ENCODE assay signal across 30 mouse cellular contexts in the genomic region with DNA sequence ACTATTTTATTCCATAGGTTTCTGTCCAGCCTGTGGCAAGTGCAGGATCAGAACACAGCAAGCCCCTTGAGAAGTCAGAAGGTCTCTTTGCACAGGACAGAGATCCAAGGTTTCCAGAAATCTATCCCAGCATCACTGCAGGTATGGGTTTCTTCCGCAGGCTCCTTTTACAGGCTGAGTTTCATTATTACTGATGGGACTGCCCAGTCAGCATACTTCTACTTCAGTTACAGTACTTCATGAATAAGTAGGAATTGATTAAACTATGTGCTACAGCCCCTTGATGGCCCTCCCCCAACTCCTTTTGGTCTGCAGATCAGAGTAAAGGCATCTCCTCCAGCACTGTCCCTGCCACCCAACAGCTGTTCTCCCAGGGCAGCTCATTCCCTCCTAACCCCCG. TPM values are rescaled to one million over a fixed set of nuclear protein-coding genes. Genes with fewer than 3 reads are reported as not detected.
"Had no signal": no experiment of that assay in that cellular context is flagged by ENCODE, and none has a peak within 500 bp of the region (broad histone marks: within the 10 kb centered on the region; RNA-seq: fewer than 3 reads in every experiment).

No protein-coding gene starts in this region.

- H3K9me3 ChIP-seq: limb, embryonic 10.5 days; limb, embryonic 12.5 days; limb, embryonic 13.5 days; limb, embryonic 15.5 days; liver, embryonic 12.5 days; liver, embryonic 13.5 days; liver, embryonic 15.5 days; lung, embryonic 15.5 days; megakaryocyte, embryonic 14.5 days; midbrain, embryonic 10.5 days; midbrain, embryonic 12.5 days; midbrain, embryonic 13.5 days; midbrain, embryonic 15.5 days had no signal

- H3K4me1 ChIP-seq: limb, embryonic 13.5 days; limb, embryonic 15.5 days; liver, embryonic 12.5 days; liver, embryonic 15.5 days; lung, embryonic 15.5 days; megakaryocyte, embryonic 14.5 days; midbrain, embryonic 10.5 days; midbrain, embryonic 12.5 days; midbrain, embryonic 13.5 days; midbrain, embryonic 15.5 days had no signal

- H3K4me3 ChIP-seq: limb, embryonic 10.5 days; limb, embryonic 12.5 days; limb, embryonic 13.5 days; limb, embryonic 15.5 days; liver, embryonic 12.5 days; liver, embryonic 13.5 days; liver, embryonic 15.5 days; lung, embryonic 15.5 days; megakaryocyte, embryonic 14.5 days; midbrain, embryonic 10.5 days; midbrain, embryonic 12.5 days; midbrain, embryonic 13.5 days; midbrain, embryonic 15.5 days; myocyte had no signal

- H3K4me2 ChIP-seq: limb, embryonic 12.5 days; limb, embryonic 13.5 days; limb, embryonic 15.5 days; liver, embryonic 11.5 days; liver, embryonic 12.5 days; liver, embryonic 13.5 days; liver, embryonic 15.5 days; lung, embryonic 14.5 days; lung, embryonic 15.5 days; midbrain, embryonic 11.5 days; midbrain, embryonic 12.5 days; midbrain, embryonic 13.5 days; midbrain, embryonic 15.5 days had no signal

- H3K27ac ChIP-seq: limb, embryonic 10.5 days; limb, embryonic 12.5 days; limb, embryonic 13.5 days; limb, embryonic 15.5 days; liver, embryonic 12.5 days; liver, embryonic 13.5 days; liver, embryonic 14.5 days; liver, embryonic 15.5 days; lung, embryonic 15.5 days; macrophage; midbrain, embryonic 10.5 days; midbrain, embryonic 12.5 days; midbrain, embryonic 13.5 days; midbrain, embryonic 15.5 days had no signal

- H3K27me3 ChIP-seq: limb, embryonic 12.5 days; limb, embryonic 13.5 days; limb, embryonic 15.5 days; liver, embryonic 12.5 days; liver, embryonic 13.5 days; liver, embryonic 15.5 days; lung, embryonic 15.5 days; megakaryocyte, embryonic 14.5 days; midbrain, embryonic 12.5 days; midbrain, embryonic 13.5 days; midbrain, embryonic 15.5 days had no signal

- DNase-seq: left cerebral cortex, postnatal 4 days; liver; liver, embryonic 13.5 days; liver, postnatal 0 days; lung, adult 18-20 months; lung, adult 2 months; lung, embryonic 14.5 days; lung, postnatal 10 days; lung, postnatal 14 days; lung, postnatal 36 days; lung, postnatal 4 days; midbrain, embryonic 14.5 days had no signal

- H3K9ac ChIP-seq: limb, embryonic 12.5 days; limb, embryonic 13.5 days; limb, embryonic 15.5 days; liver, embryonic 12.5 days; liver, embryonic 13.5 days; liver, embryonic 14.5 days; liver, embryonic 15.5 days; liver, postnatal 0 days; lung, embryonic 14.5 days; lung, embryonic 15.5 days; midbrain, embryonic 12.5 days; midbrain, embryonic 13.5 days; midbrain, embryonic 15.5 days had no signal

RNA-seq across cellular contexts. Expression of a gene that starts 8.8 kb away (rescaled TPM):
- total RNA-seq: megakaryocyte-erythroid progenitor cell, adult 5-6 weeks had no signal
